Mouse (Mus musculus): ENCODE measurements around the gene Fli1.

Fli1 gene

GRCm38 (mm10) chr9:32542212-32543039 lies at the start of gene Fli1:
Gene Fli1 (minus strand): TSS chr9:32542861.
- no peak for DNase-seq (ENCODE audit: low read depth, low spot score)

GRCm38 (mm10) chr9:32591732-32592582 lies 49.3 kb upstream of the Fli1 start:
- peak; percentile 89 for DNase-seq (ENCODE audit: low read depth, low spot score)

- no peak for DNase-seq (ENCODE audit: low read depth, low spot score)
Measured at GRCm38 (mm10) chr9:32590571-32590970, 47.9 kb upstream of the Fli1 start.

GRCm38 (mm10) chr9:32589900-32590299 lies 47.2 kb upstream of the Fli1 start:
- peak; percentile 84 for DNase-seq (ENCODE audit: low read depth, low spot score)

GRCm38 (mm10) chr9:32585357-32585756 lies 42.7 kb upstream of the Fli1 start:
- no peak for DNase-seq (ENCODE audit: low read depth, low spot score)

- DNase-seq (ENCODE audit: low read depth, low spot score) = no peak
Measured at GRCm38 (mm10) chr9:32583905-32584304, 41.2 kb upstream of the Fli1 start.

GRCm38 (mm10) chr9:32581851-32582573 lies 39.4 kb upstream of the Fli1 start:
- DNase-seq (ENCODE audit: low read depth, low spot score) = no peak

DNA sequence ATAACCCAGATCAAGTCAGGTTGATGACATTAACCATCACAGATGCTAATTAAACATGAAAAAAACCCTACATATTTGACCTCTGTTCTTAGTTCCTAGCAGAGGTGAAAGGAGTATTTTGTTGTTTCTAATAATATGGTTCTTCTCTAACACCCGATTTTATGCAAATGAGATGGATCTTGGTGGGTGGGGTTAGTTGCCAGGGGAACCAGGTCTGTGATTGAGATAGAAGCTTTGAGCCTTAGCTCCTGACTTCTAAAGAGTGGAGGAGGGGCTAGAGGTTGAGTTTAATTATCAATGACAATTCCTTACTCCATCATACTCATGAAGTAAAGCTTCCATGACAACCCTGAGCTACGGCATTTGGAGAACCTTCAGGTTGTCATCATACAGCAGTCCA lies 35.8 kb upstream of the Fli1 start:
- DNase-seq (ENCODE audit: low read depth, low spot score) = no peak

- no peak for DNase-seq (ENCODE audit: low read depth, low spot score)
Measured at GRCm38 (mm10) chr9:32573638-32574037, 31.0 kb upstream of the Fli1 start.

DNA sequence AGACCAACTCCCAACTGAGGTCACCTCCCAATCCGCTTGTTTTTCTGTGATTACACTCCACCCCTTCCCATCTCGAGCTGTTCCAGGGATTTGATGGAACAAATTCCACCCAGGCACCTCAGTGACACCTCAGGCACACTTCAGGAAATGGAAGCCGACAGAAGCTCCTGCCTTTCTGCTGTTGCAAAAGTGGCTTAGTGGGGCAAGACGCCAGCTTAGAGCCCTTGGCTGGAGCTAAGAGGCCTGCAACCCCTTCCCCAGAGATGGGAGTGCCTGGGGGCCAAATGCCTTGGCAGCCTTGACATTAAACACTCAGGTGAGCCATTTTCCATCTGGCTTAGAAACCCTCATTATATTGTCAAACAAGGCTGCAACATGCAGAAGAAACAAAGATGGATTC lies 29.0 kb upstream of the Fli1 start:
- DNase-seq (ENCODE audit: low read depth, low spot score) = no peak

- DNase-seq (ENCODE audit: low read depth, low spot score) = no peak
Measured at GRCm38 (mm10) chr9:32570547-32570946, 27.9 kb upstream of the Fli1 start.

DNA sequence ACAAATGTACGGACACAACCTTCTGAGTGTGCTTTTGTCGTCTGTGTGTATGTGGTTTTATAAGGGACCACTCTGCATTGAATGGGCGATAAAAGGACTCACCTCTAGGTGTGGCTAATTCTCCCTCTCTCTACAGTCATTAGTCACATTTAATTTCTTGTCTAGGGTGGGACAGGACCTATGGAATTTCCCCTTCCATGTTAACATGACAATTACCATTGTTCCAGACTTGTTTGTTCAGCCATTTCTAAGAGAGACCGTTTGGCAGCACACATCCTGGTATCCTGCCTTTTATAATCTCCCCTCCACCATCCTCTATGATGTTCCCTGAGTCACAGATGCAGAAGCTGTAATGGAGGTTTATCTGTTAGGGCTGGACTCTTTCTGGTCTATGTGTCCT lies 26.6 kb upstream of the Fli1 start:
- DNase-seq (ENCODE audit: low read depth, low spot score) = no peak

GRCm38 (mm10) chr9:32567603-32568002 lies 24.9 kb upstream of the Fli1 start:
- no peak for DNase-seq (ENCODE audit: low read depth, low spot score)

- no peak for DNase-seq (ENCODE audit: low read depth, low spot score)
Measured at GRCm38 (mm10) chr9:32565309-32565708, 22.6 kb upstream of the Fli1 start.

- DNase-seq (ENCODE audit: low read depth, low spot score) = no peak
Measured at GRCm38 (mm10) chr9:32562837-32563236, 20.2 kb upstream of the Fli1 start.

GRCm38 (mm10) chr9:32562409-32562808 lies 19.7 kb upstream of the Fli1 start:
- DNase-seq (ENCODE audit: low read depth, low spot score) = no peak

DNA sequence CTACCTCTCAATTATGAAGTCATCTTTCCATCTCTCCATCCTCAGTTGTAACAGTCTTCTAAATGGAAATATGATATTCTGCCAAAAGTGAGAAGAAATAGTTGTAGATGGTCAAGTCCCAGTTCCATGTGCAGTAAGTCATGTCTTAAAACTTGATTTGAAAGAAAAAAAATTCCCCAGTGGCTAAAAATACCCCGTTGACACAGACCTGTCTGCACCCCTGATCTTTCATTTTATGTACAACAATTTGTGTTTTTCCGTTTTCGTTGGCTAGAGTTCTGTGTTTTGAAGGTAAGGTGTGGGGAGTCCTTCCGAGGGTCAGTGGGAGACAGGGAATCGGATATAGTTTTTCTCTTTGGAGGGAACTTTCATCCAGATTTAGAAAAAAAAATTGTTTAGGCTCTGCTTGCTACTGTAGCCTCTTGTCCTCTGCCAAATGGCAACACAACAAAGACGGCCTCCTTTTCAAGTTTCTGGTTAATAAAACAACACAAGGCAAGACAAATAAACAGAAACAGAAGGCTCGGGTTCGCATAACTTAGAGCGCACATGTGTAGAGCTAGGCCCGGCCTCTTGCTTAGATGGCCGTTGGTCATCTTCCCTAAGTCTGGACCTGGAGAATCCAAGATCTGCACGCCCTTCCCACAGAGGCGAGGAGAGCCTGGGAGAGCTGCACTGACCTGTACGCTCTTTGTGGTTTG lies 18.7 kb upstream of the Fli1 start:
- no peak for DNase-seq (ENCODE audit: low read depth, low spot score)

DNA sequence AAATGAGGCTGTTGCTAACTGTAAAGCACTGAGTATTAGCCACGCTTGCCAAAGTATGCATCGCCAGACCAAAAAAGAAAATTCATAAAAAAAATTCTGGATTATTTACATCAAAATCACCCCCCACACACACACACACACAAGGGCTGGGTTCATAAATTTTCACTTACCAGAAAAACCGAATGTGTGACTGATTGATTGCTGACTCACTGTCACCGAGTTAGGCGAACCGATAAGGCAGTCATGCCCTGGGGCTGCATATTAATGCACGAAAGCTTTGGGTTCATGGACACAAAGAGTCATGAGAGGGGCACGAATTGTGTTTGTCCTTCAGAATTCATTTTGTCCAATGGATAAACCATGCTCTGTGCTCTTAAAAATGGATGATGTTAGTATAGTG lies 17.2 kb upstream of the Fli1 start:
- no peak for DNase-seq (ENCODE audit: low read depth, low spot score)

- DNase-seq (ENCODE audit: low read depth, low spot score) = no peak
Measured at GRCm38 (mm10) chr9:32559454-32559853, 16.8 kb upstream of the Fli1 start.

DNA sequence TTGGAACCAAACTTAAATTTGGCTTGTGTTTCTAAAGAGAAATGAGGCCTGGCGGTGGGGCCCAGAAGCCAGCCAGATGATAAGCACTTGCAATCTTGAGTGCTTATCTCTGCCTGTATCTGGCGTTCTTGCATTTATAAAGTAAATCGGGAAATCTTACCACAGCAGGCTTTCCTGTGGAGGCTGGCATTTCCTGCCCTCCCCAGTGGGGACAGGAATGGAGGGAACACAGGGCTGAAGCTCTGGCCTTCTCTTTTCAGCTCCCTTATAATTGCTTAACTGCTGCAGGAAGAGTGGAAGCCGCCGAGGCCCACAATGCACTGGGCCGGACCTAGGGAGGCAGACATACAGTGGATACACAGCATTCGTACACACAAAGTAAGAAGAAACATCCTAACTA lies 13.7 kb upstream of the Fli1 start:
- DNase-seq (ENCODE audit: low read depth, low spot score) = no peak

GRCm38 (mm10) chr9:32555279-32555678 lies 12.6 kb upstream of the Fli1 start:
- DNase-seq (ENCODE audit: low read depth, low spot score) = no peak

DNA sequence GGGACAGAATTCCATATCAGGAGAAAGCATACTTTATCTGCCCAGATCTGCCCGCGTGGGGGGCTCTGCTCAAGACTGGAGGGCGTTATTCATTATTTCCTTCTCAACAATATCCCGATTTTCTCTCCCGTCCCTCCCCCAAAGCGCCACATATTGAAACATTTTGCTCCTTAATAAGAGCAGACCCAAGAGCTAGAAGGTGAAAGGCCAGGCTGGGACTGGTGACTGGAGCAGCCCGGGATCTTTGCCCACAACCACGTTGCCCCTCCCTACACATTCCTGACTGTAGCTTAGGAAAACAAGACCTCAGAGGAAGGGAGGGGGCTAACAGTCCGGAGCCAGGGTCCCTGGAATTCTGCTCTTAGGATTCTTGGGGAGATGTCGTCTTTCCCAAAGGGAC lies 7.9 kb upstream of the Fli1 start:
- DNase-seq (ENCODE audit: low read depth, low spot score) = no peak
